Mouse (Mus musculus) embryo, embryonic 10 days (tissue): ENCODE measurements at regions not wholly inside any gene's neighbourhood (a gene's known extent, or its start where the extent isn't known, plus 50 kb on each side); places are given as distances from the start of the nearest gene placed in this dataset.
A peak's percentile ranks its signal among the peaks of the same experiment; 100 is the strongest.

Experiments
- DNase-seq: peaks from one replicate; pipeline ENCODE4 v3.0.0-alpha.2; 2015; ENCODE audit warnings: low spot score

- DNase-seq: no peak
Measured at GRCm38 (mm10) chr8:26287665-26288064, 168.3 kb downstream of the Gm45692 start.

- no peak for DNase-seq
Measured at GRCm38 (mm10) chr8:26288163-26288562, 168.8 kb downstream of the Gm45692 start.

GRCm38 (mm10) chr8:26298066-26298804 is 178.9 kb downstream of the Gm45692 start:
- no peak for DNase-seq

- DNase-seq: no peak
Measured at GRCm38 (mm10) chr8:26300246-26300645, 180.9 kb downstream of the Gm45692 start.

GRCm38 (mm10) chr8:26301961-26302360 is 182.6 kb downstream of the Gm45692 start:
- DNase-seq: no peak

GRCm38 (mm10) chr8:26304566-26304965 is 185.2 kb downstream of the Gm45692 start:
- DNase-seq: peak; percentile 14

- peak; percentile 65 for DNase-seq
Measured at GRCm38 (mm10) chr8:26305061-26305879, 185.9 kb downstream of the Gm45692 start.

GRCm38 (mm10) chr8:26308121-26308641 is 188.8 kb downstream of the Gm45692 start:
- DNase-seq: peak; percentile 72

- DNase-seq: peak; percentile 18
Measured at GRCm38 (mm10) chr8:26309764-26310163, 190.4 kb downstream of the Gm45692 start.

- no peak for DNase-seq
Measured at GRCm38 (mm10) chr8:26323606-26324350, 204.4 kb downstream of the Gm45692 start.

- no peak for DNase-seq
Measured at GRCm38 (mm10) chr8:26324606-26325005, 205.3 kb downstream of the Gm45692 start.

- DNase-seq: no peak
Measured at GRCm38 (mm10) chr8:26329813-26330212, 210.5 kb downstream of the Gm45692 start.

GRCm38 (mm10) chr8:26336906-26337650 is 217.7 kb downstream of the Gm45692 start:
- DNase-seq: no peak

- peak; percentile 78 for DNase-seq
Measured at GRCm38 (mm10) chr8:26345078-26345477, 225.7 kb downstream of the Gm45692 start.

GRCm38 (mm10) chr8:26349231-26349630 is 229.9 kb downstream of the Gm45692 start:
- no peak for DNase-seq

- no peak for DNase-seq
Measured at GRCm38 (mm10) chr8:26349854-26350253, 230.5 kb downstream of the Gm45692 start.

GRCm38 (mm10) chr8:26350616-26351015 is 231.3 kb downstream of the Gm45692 start:
- DNase-seq: no peak

GRCm38 (mm10) chr8:26351643-26352540 is 232.6 kb downstream of the Gm45692 start:
- peak; percentile 68 for DNase-seq

GRCm38 (mm10) chr8:26352541-26353010 is 233.2 kb downstream of the Gm45692 start:
- peak; percentile 59 for DNase-seq

- DNase-seq: no peak
Measured at GRCm38 (mm10) chr8:26353476-26353875, 234.1 kb downstream of the Gm45692 start.
